Mouse (Mus musculus) intestine, embryonic 14.5 days (tissue): ENCODE results near the gene Dnah2. TPM values are rescaled to one million over a fixed set of nuclear protein-coding genes. Genes with fewer than 3 reads are reported as not detected.

Experiments used
- ATAC-seq: fragments of 200-750 bp; cut with Nextera tagmentation; replicated peaks from 2 replicates; pipeline ENCODE4 v1.8.0; 2017; ENCODE audit warnings: low read depth, moderate number of reproducible peaks, moderate TSS enrichment, moderate library complexity; ENCODE audit not compliant: low FRiP score, low TSS enrichment
- DNase-seq: peaks from one replicate; pipeline ENCODE4 v3.0.0-alpha.2; 2018; ENCODE audit warnings: low spot score
- H3K27ac ChIP-seq: fragments of 300-500 bp; sonication (generic); 2 replicates; pipeline ENCODE4 v1.5.1; 2014; ENCODE audit warnings: low read depth, mild to moderate bottlenecking, control low read depth
- H3K27me3 ChIP-seq: fragments of 300-500 bp; sonication (generic); replicated peaks from 2 replicates; pipeline ENCODE4 v1.6.1; 2014; ENCODE audit warnings: low read length, control low read depth; ENCODE audit not compliant: control insufficient read depth, insufficient read depth
- H3K36me3 ChIP-seq: fragments of 300-500 bp; sonication (generic); 2 replicates; pipeline ENCODE4 v1.6.1; 2014; ENCODE audit warnings: low read length, control low read depth; ENCODE audit not compliant: control insufficient read depth, insufficient read depth
- H3K4me1 ChIP-seq: fragments of 300-500 bp; sonication (generic); replicated peaks from 2 replicates; pipeline ENCODE4 v1.6.1; 2014; ENCODE audit warnings: low read length, control low read depth, mixed read lengths; ENCODE audit not compliant: control insufficient read depth, insufficient read depth
- H3K4me2 ChIP-seq: fragments of 300-500 bp; sonication (generic); 2 replicates; pipeline ENCODE4 v1.6.1; 2014; ENCODE audit warnings: low read length
- H3K4me3 ChIP-seq: fragments of 300-500 bp; sonication (generic); 2 replicates; pipeline ENCODE4 v1.5.1; 2014; ENCODE audit warnings: low read depth, low read length, control low read depth, mixed read lengths
- H3K9ac ChIP-seq: fragments of 300-500 bp; sonication (generic); 2 replicates; pipeline ENCODE4 v1.6.1; 2014; ENCODE audit warnings: mild to moderate bottlenecking, low read length
- H3K9me3 ChIP-seq: fragments of 300-500 bp; sonication (generic); 2 replicates; pipeline ENCODE4 v1.6.1; 2016; ENCODE audit warnings: low read length, control low read depth; ENCODE audit not compliant: control insufficient read depth
- WGBS: fragments of 180-500 bp; shearing (Covaris S2); extraction: QIAGEN DNeasy Blood & Tissue Kit; methylation state at CpG from one replicate; pipeline ENCODE4 v1.1.7; 2014; 5-methylcytosine and 5-hydroxymethylcytosine counted together
- polyA plus RNA-seq: library from polyadenylated mRNA; unstranded; fragments of >200 nt; fragmentation: Nextera tagmentation; extraction: Ambion mirVana; gene quantifications from 2 replicates; pipeline ENCODE4 v1.2.1, GENCODE M21; 2014

Gene Dnah2
- polyA plus RNA-seq, 1 experiment from 2014 or later, result 1.9 TPM

DNA sequence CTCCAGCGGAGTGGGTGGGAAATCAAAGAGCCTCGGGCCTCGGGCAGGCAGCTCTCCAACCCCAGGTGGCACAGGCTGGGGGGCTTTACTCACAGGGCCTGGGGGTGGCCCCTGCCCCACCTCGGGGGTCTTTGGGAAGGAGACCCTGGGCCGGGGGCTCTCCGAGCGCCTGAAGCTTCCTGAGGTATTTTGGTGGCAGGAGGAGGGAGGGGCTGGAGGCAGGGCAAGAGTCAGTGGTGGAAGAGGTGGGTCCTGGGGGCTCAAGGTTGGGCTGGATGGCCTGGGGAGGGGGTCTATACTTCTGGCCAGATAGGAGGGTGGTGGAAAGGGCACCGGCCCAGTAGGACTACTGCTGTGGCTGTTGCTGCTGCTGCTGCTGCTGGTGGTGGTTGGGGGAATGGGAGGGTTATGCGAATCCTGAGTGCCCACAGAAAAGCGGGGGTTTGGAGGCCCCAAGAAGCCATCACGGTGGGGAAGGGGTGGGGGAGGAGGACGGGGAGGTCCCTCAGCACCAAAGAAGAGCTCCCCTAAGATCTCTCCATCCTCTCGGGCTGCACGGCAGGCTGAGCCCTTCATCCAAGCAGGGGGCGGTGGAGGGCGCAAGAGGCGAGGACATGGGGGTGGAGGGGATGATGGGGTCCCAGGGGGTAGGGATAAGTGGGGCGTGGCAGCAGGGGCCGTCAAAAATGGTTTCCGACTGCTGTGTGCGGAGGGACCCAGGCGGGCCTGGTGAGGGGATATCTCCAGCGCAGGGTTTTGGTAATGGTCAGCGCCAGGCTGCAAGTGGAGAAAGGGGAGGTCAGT lies 143.3 kb downstream of the Dnah2 start:
- no peak overlapping the region for H3K4me2 ChIP-seq
- H3K36me3 ChIP-seq, result peaks cover 75% of the 10 kb centered on the region
- H3K4me3 ChIP-seq, result no peak overlapping the region
- H3K9me3 ChIP-seq, result no peaks in the 10 kb centered on the region
- ATAC-seq, result no peak
- 91% methylated on average over 24 of the region's 24 CpGs for WGBS
- H3K27ac ChIP-seq, result no peak overlapping the region
- peaks cover 12% of the 10 kb centered on the region for H3K4me1 ChIP-seq
- no peaks in the 10 kb centered on the region for H3K27me3 ChIP-seq
- no peak overlapping the region for H3K9ac ChIP-seq
- DNase-seq, result no peak

DNA sequence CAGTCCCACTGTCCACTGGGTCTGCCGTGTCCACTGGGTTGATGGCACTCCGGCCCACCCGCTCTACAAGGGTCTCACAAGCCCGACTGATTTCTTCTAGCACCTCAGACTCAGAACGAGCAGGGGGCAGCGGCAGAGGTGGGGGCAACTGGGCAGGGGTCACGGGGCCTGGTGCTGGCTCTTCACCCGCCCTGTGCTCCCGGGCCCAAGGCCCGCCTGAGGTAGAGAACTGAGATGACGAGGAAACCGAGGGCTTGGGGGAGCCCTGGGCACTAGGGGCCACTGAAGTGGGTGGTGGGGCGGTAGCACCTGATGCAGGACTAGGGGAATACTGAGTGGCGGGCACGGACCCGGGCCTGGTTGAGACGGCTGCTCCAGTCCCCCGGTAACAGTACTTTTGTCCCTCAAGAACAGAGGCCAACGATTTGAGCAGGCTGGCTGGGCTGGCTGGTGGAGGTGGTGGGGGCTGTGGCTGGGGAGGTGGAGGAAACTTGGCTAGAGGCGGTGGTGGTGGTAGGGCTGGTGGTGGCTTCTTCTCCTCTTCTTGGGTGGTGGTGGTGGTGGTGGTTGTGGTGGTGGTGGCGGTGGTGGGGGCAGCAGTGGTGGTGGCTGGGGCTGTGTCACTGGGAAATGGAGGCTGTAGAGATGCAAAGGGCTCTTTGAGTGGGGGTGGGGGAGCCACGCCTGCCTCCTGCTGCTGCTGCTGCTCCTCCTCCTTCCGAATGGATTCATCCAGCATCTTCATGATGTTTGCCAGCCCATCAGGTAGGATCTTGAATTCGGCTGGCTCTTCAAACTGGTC lies 144.1 kb downstream of the Dnah2 start:
- peaks cover 83% of the 10 kb centered on the region for H3K36me3 ChIP-seq
- H3K27me3 ChIP-seq, result no peaks in the 10 kb centered on the region
- DNase-seq (no peak), ATAC-seq (no peak)
- H3K4me3 ChIP-seq, result no peak overlapping the region
- no peak overlapping the region for H3K27ac ChIP-seq
- 95% methylated on average over 24 of the region's 24 CpGs for WGBS
- H3K4me2 ChIP-seq, result no peak overlapping the region
- no peaks in the 10 kb centered on the region for H3K9me3 ChIP-seq
- no peak overlapping the region for H3K9ac ChIP-seq
- H3K4me1 ChIP-seq, result peaks cover 14% of the 10 kb centered on the region

DNA sequence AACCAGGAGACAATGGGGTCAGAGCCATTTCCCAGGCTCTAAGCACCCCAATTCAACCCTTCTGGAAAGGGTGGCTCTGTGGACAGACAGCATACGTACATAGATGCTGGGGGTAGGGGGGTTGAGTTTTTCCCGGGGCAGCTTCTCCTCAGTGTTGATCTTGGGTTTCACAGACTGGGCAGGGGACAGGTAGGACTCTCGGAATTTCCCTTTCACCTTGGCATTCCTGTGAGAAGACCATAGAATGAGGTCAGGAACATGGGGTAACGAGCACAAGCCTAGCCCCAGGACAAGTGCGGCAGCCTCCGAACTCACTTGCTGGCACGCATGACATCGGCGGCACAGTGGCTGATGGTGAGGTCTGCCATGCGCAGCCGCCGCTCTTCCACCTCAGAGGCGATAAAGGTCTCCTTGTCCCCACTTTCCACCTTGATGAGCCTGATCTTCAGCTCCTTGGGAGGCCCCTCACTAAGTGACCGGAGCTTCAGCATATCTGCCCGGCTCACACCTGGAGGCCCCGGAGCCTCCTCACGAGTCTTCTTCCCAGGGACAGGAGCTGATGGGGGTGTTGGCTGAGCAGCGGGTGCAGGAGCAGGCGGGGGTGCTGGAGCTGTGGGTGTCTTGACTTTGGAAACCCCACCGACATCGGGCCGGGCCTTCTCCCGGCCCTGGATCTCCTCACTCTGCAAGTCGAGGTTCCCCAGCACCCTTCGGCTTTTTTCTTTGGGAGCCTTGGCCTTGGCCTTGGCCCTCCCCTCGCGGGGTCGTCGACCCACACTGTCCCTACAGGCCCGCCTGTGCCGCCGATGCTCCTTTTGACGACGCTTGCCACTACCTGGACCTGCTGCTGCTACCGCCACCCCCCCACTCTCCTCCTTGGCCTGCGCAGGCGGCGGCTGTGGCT lies 145.0 kb downstream of the Dnah2 start:
- Histone ChIP-seq H3K4me1 (peaks cover 17% of the 10 kb centered on the region), H3K36me3 (peaks cover 89% of the 10 kb centered on the region), H3K4me3 (no peak overlapping the region), H3K9me3 (no peaks in the 10 kb centered on the region), H3K9ac (no peak overlapping the region), H3K4me2 (no peak overlapping the region), H3K27me3 (no peaks in the 10 kb centered on the region), H3K27ac (no peak overlapping the region)
- no peak for DNase-seq
- WGBS, result 92% methylated on average over 38 of the region's 38 CpGs
- ATAC-seq, result no peak

- DNase-seq (no peak), ATAC-seq (no peak)
- Histone ChIP-seq H3K4me2 (no peak overlapping the region), H3K36me3 (peaks cover 77% of the 10 kb centered on the region), H3K9me3 (no peaks in the 10 kb centered on the region), H3K27ac (no peak overlapping the region), H3K4me1 (peaks cover 16% of the 10 kb centered on the region), H3K4me3 (no peak overlapping the region), H3K27me3 (no peaks in the 10 kb centered on the region), H3K9ac (no peak overlapping the region)
- WGBS, result 86% methylated on average over 12 of the region's 12 CpGs
Observed at GRCm38 (mm10) chr11:69401987-69402386, 146.9 kb downstream of the Dnah2 start.

GRCm38 (mm10) chr11:69401210-69401637 lies 147.7 kb downstream of the Dnah2 start:
- DNase-seq (peak; percentile 91), ATAC-seq (peak; percentile 66)
- Histone ChIP-seq H3K36me3 (peaks cover 69% of the 10 kb centered on the region), H3K9ac (no peak overlapping the region), H3K4me3 (no peak overlapping the region), H3K9me3 (no peaks in the 10 kb centered on the region), H3K4me1 (peaks cover 21% of the 10 kb centered on the region), H3K27me3 (no peaks in the 10 kb centered on the region), H3K4me2 (no peak overlapping the region), H3K27ac (no peak overlapping the region)
- 18% methylated on average over 22 of the region's 22 CpGs for WGBS

DNA sequence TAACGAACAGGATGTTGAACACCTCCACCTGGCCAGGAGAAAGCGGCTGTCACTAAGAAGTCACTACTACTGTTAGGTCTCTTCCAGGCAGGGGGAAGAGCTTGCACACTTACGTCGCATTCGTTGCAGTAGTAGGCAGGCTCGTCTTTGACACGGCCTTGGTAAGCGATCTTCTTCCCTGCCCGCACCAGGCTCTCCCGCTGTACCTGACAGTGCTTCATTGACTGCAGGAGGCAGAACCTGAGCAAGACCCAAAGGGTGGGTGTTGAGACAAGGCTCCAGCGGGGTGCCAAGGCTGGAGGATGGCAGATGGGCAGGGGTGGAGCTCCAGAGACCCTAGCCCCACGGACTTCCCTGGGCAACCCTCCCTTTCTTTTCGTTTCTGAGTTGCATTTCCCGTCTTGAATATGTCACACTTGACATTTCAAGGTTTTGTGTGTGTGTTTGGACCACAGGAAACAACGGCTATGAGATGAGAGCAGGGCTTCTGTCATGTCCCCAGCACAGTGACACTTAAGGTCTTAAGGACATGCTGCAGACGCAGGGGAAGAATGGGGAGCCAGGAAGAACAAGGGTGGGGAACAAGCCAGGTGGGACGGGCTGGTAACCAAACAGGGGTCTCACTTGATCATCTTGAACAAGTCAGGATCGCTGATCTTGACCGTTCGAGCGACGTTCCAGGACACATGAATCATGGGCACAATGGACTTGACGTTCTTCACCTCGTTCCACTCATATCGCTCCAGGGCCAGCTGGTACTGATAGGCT lies 148.6 kb downstream of the Dnah2 start:
- Histone ChIP-seq H3K4me1 (peaks cover 21% of the 10 kb centered on the region), H3K27me3 (no peaks in the 10 kb centered on the region), H3K4me2 (no peak overlapping the region), H3K9ac (no peak overlapping the region), H3K9me3 (no peaks in the 10 kb centered on the region), H3K36me3 (peaks cover 59% of the 10 kb centered on the region), H3K27ac (no peak overlapping the region), H3K4me3 (no peak overlapping the region)
- ATAC-seq (no peak), DNase-seq (no peak)
- WGBS, result 79% methylated on average over 25 of the region's 25 CpGs

GRCm38 (mm10) chr11:69399201-69400082 lies 149.5 kb downstream of the Dnah2 start:
- peak overlapping the region; percentile 72; the same call in 1 of the 2 replicates for H3K4me2 ChIP-seq
- no peaks in the 10 kb centered on the region for H3K9me3 ChIP-seq
- ATAC-seq (no peak), DNase-seq (peak; percentile 67)
- H3K4me1 ChIP-seq, result peaks cover 21% of the 10 kb centered on the region
- peaks cover 51% of the 10 kb centered on the region for H3K36me3 ChIP-seq
- WGBS, result 30% methylated on average over 66 of the region's 66 CpGs
- no peaks in the 10 kb centered on the region for H3K27me3 ChIP-seq
- H3K4me3 ChIP-seq, result no peak overlapping the region
- H3K9ac ChIP-seq, result peak overlapping the region; percentile 15; the same call in 1 of the 2 replicates
- H3K27ac ChIP-seq, result no peak overlapping the region
